Mouse (Mus musculus) hindbrain, embryonic 16.5 days (tissue): ENCODE data around the gene Sned1. TPM values are rescaled to one million over a fixed set of nuclear protein-coding genes. Genes with fewer than 3 reads are reported as not detected.

Experiments
- ATAC-seq: fragments of 200-750 bp; cut with Nextera tagmentation; 2 replicates; pipeline ENCODE4 v1.8.0; 2017; ENCODE audit warnings: moderate TSS enrichment, moderate library complexity
- H3K27ac ChIP-seq: fragments of 300-500 bp; sonication (generic); 2 replicates; pipeline ENCODE4 v1.5.1; 2014; ENCODE audit warnings: low read depth, mild to moderate bottlenecking, control low read depth, low read length, moderate library complexity
- H3K27me3 ChIP-seq: fragments of 300-500 bp; sonication (generic); replicated peaks from 2 replicates; pipeline ENCODE4 v1.6.1; 2014; ENCODE audit warnings: low read length; ENCODE audit not compliant: control insufficient read depth, insufficient read depth
- H3K36me3 ChIP-seq: fragments of 300-500 bp; sonication (generic); 2 replicates; pipeline ENCODE4 v1.6.1; 2014; ENCODE audit warnings: mild to moderate bottlenecking, low read length, moderate library complexity, mixed read lengths; ENCODE audit not compliant: control insufficient read depth, insufficient read depth
- H3K4me1 ChIP-seq: fragments of 300-500 bp; sonication (generic); 2 replicates; pipeline ENCODE4 v1.6.1; 2014; ENCODE audit warnings: low read depth, low read length; ENCODE audit not compliant: control insufficient read depth, insufficient read depth
- H3K4me2 ChIP-seq: fragments of 300-500 bp; sonication (generic); 2 replicates; pipeline ENCODE4 v1.6.1; 2014; ENCODE audit warnings: mild to moderate bottlenecking, low read length, control low read depth, moderate library complexity
- H3K4me3 ChIP-seq: fragments of 300-500 bp; sonication (generic); 2 replicates; pipeline ENCODE4 v1.5.1; 2014; ENCODE audit warnings: mild to moderate bottlenecking, low read length, control low read depth, moderate library complexity
- H3K9ac ChIP-seq: fragments of 300-500 bp; sonication (generic); 2 replicates; pipeline ENCODE4 v1.6.1; 2014; ENCODE audit warnings: low read depth, mild to moderate bottlenecking, control low read depth, low read length, moderate library complexity
- H3K9me3 ChIP-seq: fragments of 300-500 bp; sonication (generic); 2 replicates; pipeline ENCODE4 v1.6.1; 2014; ENCODE audit warnings: mild to moderate bottlenecking, low read length, moderate library complexity; ENCODE audit not compliant: control insufficient read depth
- WGBS: fragments of 180-500 bp; shearing (Covaris S2); extraction: QIAGEN DNeasy Blood & Tissue Kit; methylation state at CpG from one replicate; pipeline ENCODE4 v1.1.7; 2014; 5-methylcytosine and 5-hydroxymethylcytosine counted together
- polyA plus RNA-seq: library from polyadenylated mRNA; unstranded; fragments of >200 nt; fragmentation: Nextera tagmentation; extraction: Ambion mirVana; gene quantifications from 2 replicates; pipeline ENCODE4 v1.2.1, GENCODE M21; 2015

Gene Sned1
- polyA plus RNA-seq, 1 experiment from 2014 or later, result 12.1 TPM

GRCm38 (mm10) chr1:93323973-93324372 lies 88.3 kb downstream of the Sned1 start:
- Histone ChIP-seq H3K4me1 (no peaks in the 10 kb centered on the region), H3K27ac (no peak overlapping the region), H3K4me2 (no peak overlapping the region), H3K4me3 (no peak overlapping the region), H3K9me3 (no peaks in the 10 kb centered on the region), H3K9ac (no peak overlapping the region), H3K27me3 (no peaks in the 10 kb centered on the region), H3K36me3 (peaks cover 9% of the 10 kb centered on the region)
- 96% methylated on average over 6 of the region's 6 CpGs for WGBS
- no peak for ATAC-seq

DNA sequence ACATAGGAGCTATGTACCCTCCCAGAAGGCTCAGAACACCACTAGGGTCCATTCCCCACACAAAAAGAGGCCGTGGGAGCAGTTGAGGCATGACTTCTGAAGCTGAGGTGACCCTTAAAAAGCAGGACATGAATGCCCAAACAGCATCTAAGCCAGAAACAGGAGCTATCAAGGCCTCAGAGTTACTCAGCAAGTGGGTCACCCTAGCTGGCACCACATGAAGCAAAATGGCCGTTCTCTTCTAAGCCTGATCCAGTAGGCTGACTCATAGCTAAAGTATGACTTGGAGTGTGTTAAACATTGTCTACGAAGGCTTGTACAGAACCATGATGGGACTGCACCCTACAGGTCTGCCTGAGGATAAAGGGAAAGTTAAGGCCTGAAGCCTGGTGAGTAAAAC lies 90.8 kb downstream of the Sned1 start:
- H3K9ac ChIP-seq, result no peak overlapping the region
- no peaks in the 10 kb centered on the region for H3K27me3 ChIP-seq
- H3K4me2 ChIP-seq, result no peak overlapping the region
- H3K27ac ChIP-seq, result no peak overlapping the region
- no peak overlapping the region for H3K4me3 ChIP-seq
- H3K4me1 ChIP-seq, result no peaks in the 10 kb centered on the region
- WGBS, result 95% methylated on average over 3 of the region's 3 CpGs
- ATAC-seq, result no peak
- peaks cover 6% of the 10 kb centered on the region for H3K36me3 ChIP-seq
- H3K9me3 ChIP-seq, result no peaks in the 10 kb centered on the region

- Histone ChIP-seq H3K9me3 (no peaks in the 10 kb centered on the region), H3K4me3 (no peak overlapping the region), H3K9ac (no peak overlapping the region), H3K36me3 (0 out of 2 replicates have a peak, but pooled peaks cover 2% of the 10 kb centered on the region), H3K4me1 (no peaks in the 10 kb centered on the region), H3K27ac (no peak overlapping the region), H3K27me3 (no peaks in the 10 kb centered on the region), H3K4me2 (no peak overlapping the region)
- ATAC-seq, result no peak
- 69% methylated on average over 2 of the region's 2 CpGs for WGBS
Measured at GRCm38 (mm10) chr1:93334621-93335020, 99.0 kb downstream of the Sned1 start.

DNA sequence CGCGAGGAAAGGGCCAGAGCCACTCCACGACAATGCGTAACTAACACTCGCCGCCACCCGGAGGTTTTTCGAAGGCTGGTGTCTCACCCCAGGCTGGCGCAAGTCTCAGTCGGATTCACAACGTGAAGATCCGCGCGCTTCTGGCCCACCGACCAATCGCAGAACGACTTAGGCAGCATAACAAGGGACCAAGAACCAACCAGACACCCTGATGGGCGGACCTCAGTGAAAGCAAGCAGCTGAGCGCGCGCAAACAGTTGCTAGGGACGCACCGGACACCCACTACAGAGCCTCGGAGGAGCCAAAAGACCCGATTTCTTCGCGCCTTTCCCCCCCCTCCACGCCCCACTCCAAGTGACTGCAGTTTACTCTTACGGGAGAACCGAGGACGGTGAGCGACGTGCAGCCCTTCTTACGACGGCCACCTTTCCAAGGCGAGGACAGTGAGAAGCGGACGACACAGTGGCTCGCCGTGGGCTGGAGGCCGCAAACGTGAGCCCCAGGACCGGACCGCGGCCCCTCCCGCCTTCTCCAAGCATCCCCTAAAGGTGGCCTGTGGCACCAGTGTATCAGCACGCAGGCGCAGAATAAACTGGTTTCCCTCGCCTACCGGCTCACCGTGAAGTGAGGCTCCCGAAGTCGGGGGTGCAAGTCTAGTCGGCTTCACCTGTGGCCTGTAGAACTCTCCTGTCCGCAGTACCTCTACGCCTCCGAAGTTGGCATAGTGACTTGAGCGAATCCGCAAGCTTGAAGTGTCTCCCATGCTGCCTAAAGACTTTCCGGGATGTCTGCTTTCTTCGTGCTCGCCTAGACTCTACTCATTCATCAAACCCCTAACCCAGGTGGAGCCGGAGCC lies 107.2 kb downstream of the Sned1 start, which contains the start of the genes Ppp1r7 and Pask:
Gene Ppp1r7 (plus strand): TSS at position 207 of the 856 bp plus-strand sequence.
Gene Pask (minus strand): TSS at position 835 of the 856 bp plus-strand sequence.
- peak; percentile 96 for ATAC-seq
- H3K36me3 ChIP-seq, result 0 out of 2 replicates have a peak, but pooled peaks cover 4% of the 10 kb centered on the region
- H3K27ac ChIP-seq, result peak within 1 kb of the TSS; percentile 76
- H3K4me1 ChIP-seq, result peaks cover 9% of the 10 kb centered on the region
- H3K27me3 ChIP-seq, result no peaks in the 10 kb centered on the region
- H3K9ac ChIP-seq, result peak within 1 kb of the TSS; percentile 91
- peak within 1 kb of the TSS; percentile 94 for H3K4me3 ChIP-seq
- WGBS, result 0% methylated on average over 56 of the region's 63 CpGs
- H3K9me3 ChIP-seq, result no peaks in the 10 kb centered on the region
- H3K4me2 ChIP-seq, result peak within 1 kb of the TSS; percentile 93

- Histone ChIP-seq H3K9me3 (no peaks in the 10 kb centered on the region), H3K4me3 (peak overlapping the region; percentile 94), H3K27ac (peak overlapping the region; percentile 76), H3K27me3 (no peaks in the 10 kb centered on the region), H3K4me1 (peaks cover 9% of the 10 kb centered on the region), H3K36me3 (0 out of 2 replicates have a peak, but pooled peaks cover 4% of the 10 kb centered on the region), H3K9ac (peak overlapping the region; percentile 91), H3K4me2 (peak overlapping the region; percentile 93)
- 0% methylated on average over 37 of the region's 39 CpGs for WGBS
- ATAC-seq, result peak; percentile 97
Measured at GRCm38 (mm10) chr1:93343504-93344047, 107.9 kb downstream of the Sned1 start.

GRCm38 (mm10) chr1:93347176-93347575 lies 111.5 kb downstream of the Sned1 start:
- Histone ChIP-seq H3K4me3 (no peak overlapping the region), H3K4me1 (peaks cover 6% of the 10 kb centered on the region), H3K4me2 (no peak overlapping the region), H3K9me3 (no peaks in the 10 kb centered on the region), H3K27ac (no peak overlapping the region), H3K9ac (no peak overlapping the region), H3K27me3 (no peaks in the 10 kb centered on the region), H3K36me3 (peaks cover 15% of the 10 kb centered on the region)
- ATAC-seq, result no peak
- WGBS, result 94% methylated on average over 5 of the region's 5 CpGs

- Histone ChIP-seq H3K27me3 (no peaks in the 10 kb centered on the region), H3K4me1 (peaks cover under 1% of the 10 kb centered on the region), H3K9ac (no peak overlapping the region), H3K4me3 (no peak overlapping the region), H3K4me2 (no peak overlapping the region), H3K36me3 (peaks cover 22% of the 10 kb centered on the region), H3K9me3 (no peaks in the 10 kb centered on the region), H3K27ac (no peak overlapping the region)
- no peak for ATAC-seq
- WGBS, result 59% methylated on average over 4 of the region's 4 CpGs
Measured at GRCm38 (mm10) chr1:93349701-93350100, 114.1 kb downstream of the Sned1 start.
